Mouse (Mus musculus) CH12.LX (cell line): ENCODE data around the gene Lipo3. TPM values are rescaled to one million over a fixed set of nuclear protein-coding genes. Genes with fewer than 3 reads are reported as not detected.
"Not testable (repeated sequence)": the region's sequence is repeated elsewhere in the genome, so short reads cannot be mapped to it uniquely, and the experiment has no call there.

Experiments
- DNase-seq: peaks from one replicate; pipeline ENCODE4 v3.0.0-alpha.2; 2013; ENCODE audit errors: extremely low read depth
- H3K27ac ChIP-seq: 2 replicates; pipeline ENCODE4 v1.5.1; 2012; ENCODE audit warnings: low read depth, mild to moderate bottlenecking, control low read depth, moderate library complexity; ENCODE audit not compliant: insufficient read depth
- H3K27me3 ChIP-seq: replicated peaks from 2 replicates; pipeline ENCODE3; 2012; ENCODE audit warnings: inconsistent platforms
- H3K36me3 ChIP-seq, 2 experiments: replicated peaks in 1 of 2; 2 replicates each; pipeline versions ENCODE3 to v1.6.1; 2012; ENCODE audit warnings: inconsistent platforms in 1 of 2, low read length in 1 of 2, mild to moderate bottlenecking in 1 of 2, mixed read lengths in 1 of 2, moderate library complexity in 1 of 2; ENCODE audit not compliant: control insufficient read depth in 1 of 2, insufficient read depth in 1 of 2
- H3K4me1 ChIP-seq, 2 experiments: 2 replicates each; pipeline ENCODE4 v1.6.1; 2012; ENCODE audit warnings: inconsistent platforms in 1 of 2, moderate library complexity in 1 of 2; ENCODE audit not compliant: insufficient read depth in 2 of 2, control insufficient read depth in 1 of 2
- H3K4me2 ChIP-seq: 2 replicates; pipeline ENCODE4 v1.6.1; 2012; ENCODE audit warnings: low read depth, mild to moderate bottlenecking, control low read depth; ENCODE audit not compliant: poor library complexity, insufficient read depth, severe bottlenecking
- H3K4me3 ChIP-seq, 3 experiments: fragments of 150-350 bp in 1 of 3; sonication (generic) in 1 of 3; replicated peaks in 1 of 3; 2 replicates each; pipeline versions ENCODE3 to v1.5.1; 2011 to 2012; ENCODE audit warnings: low read depth in 2 of 3, low read length in 2 of 3, mild to moderate bottlenecking in 2 of 3, moderate library complexity in 2 of 3, control low read depth in 1 of 3, improper control_type of control experiment in 1 of 3, inconsistent platforms in 1 of 3, mixed read lengths in 1 of 3; ENCODE audit not compliant: poor library complexity in 1 of 3
- H3K79me2 ChIP-seq: replicated peaks from 2 replicates; pipeline ENCODE4 v1.6.1; 2012; ENCODE audit warnings: mild to moderate bottlenecking, moderate library complexity; ENCODE audit not compliant: control insufficient read depth, poor library complexity, insufficient read depth, severe bottlenecking; ENCODE audit errors: extremely low read depth
- H3K9ac ChIP-seq: 2 replicates; pipeline ENCODE4 v1.6.1; 2012; ENCODE audit warnings: low read depth, mild to moderate bottlenecking, control low read depth, moderate library complexity; ENCODE audit not compliant: insufficient read depth
- H3K9me3 ChIP-seq: replicated peaks from 2 replicates; pipeline ENCODE3; 2012; ENCODE audit warnings: low read length, inconsistent platforms, mixed read lengths
- E2F4 ChIP-seq: IDR thresholded peaks from 2 replicates; pipeline ENCODE4 v1.6.1; 2011; ENCODE audit warnings: low read depth, low read length, improper control_type of control experiment; ENCODE audit not compliant: insufficient replicate concordance
- EP300 ChIP-seq: IDR thresholded peaks from 2 replicates; pipeline ENCODE4 v1.6.1; 2011; ENCODE audit warnings: low read length, improper control_type of control experiment
- GABPA ChIP-seq: IDR thresholded peaks from 2 replicates; pipeline ENCODE4 v1.6.1; 2012; ENCODE audit warnings: low read depth, low read length, improper control_type of control experiment, inconsistent platforms; ENCODE audit not compliant: insufficient replicate concordance
- JUND ChIP-seq: conservative IDR thresholded peaks from 2 replicates; pipeline ENCODE4 v1.6.1; 2011; ENCODE audit warnings: low read depth, low read length, improper control_type of control experiment
- MEF2A ChIP-seq: IDR thresholded peaks from 2 replicates; pipeline ENCODE4 v1.6.1; 2014; ENCODE audit warnings: low read depth, mild to moderate bottlenecking, inconsistent platforms, low read length, improper control_type of control experiment, borderline replicate concordance
- MXI1 ChIP-seq: IDR thresholded peaks from 2 replicates; pipeline ENCODE4 v1.6.1; 2011; ENCODE audit warnings: mild to moderate bottlenecking, low read depth, low read length, improper control_type of control experiment
- POLR2A ChIP-seq: IDR thresholded peaks from 2 replicates; pipeline ENCODE4 v1.6.1; 2011; ENCODE audit warnings: low read depth, mild to moderate bottlenecking, improper control_type of control experiment, low read length
- RAD21 ChIP-seq: IDR thresholded peaks from 2 replicates; pipeline ENCODE4 v1.6.1; 2011; ENCODE audit warnings: low read depth, mild to moderate bottlenecking, low read length, improper control_type of control experiment, moderate library complexity
- TCF12 ChIP-seq: IDR thresholded peaks from 2 replicates; pipeline ENCODE4 v1.6.1; 2014; ENCODE audit warnings: low read depth, mild to moderate bottlenecking, inconsistent platforms, low read length, improper control_type of control experiment
- USF1 ChIP-seq: IDR thresholded peaks from 2 replicates; pipeline ENCODE4 v1.6.1; 2014; ENCODE audit warnings: low read depth, mild to moderate bottlenecking, inconsistent platforms, low read length, improper control_type of control experiment
- ZC3H11A ChIP-seq: IDR thresholded peaks from 2 replicates; pipeline ENCODE4 v1.6.1; 2012; ENCODE audit warnings: low read depth, mild to moderate bottlenecking, inconsistent platforms, low read length, improper control_type of control experiment
- ZMIZ1 ChIP-seq: IDR thresholded peaks from 2 replicates; pipeline ENCODE4 v1.6.1; 2012; ENCODE audit warnings: low read depth, mild to moderate bottlenecking, inconsistent platforms, low read length, improper control_type of control experiment
- dilution Hi-C: fragments of 300-500 bp; cut with MboI; formaldehyde crosslinking; loops from 2 replicates; pipeline ENCODE4 v1.14.3; 2020; ENCODE audit warnings: low sequenced_read_pairs; ENCODE audit not compliant: extremely low pct_unique_long_range_greater_than_20kb, extremely low pct_ligation_motif_present
- in situ Hi-C: fragments of 300-500 bp; cut with MboI; formaldehyde crosslinking; loops from 3 replicates; pipeline ENCODE4 v1.14.3; 2019; ENCODE audit warnings: low sequenced_read_pairs, low pct_ligation_motif_present, low pct_unique_long_range_greater_than_20kb, mixed read lengths
- polyA plus RNA-seq: library from polyadenylated mRNA; unstranded; fragments of >175 nt; gene quantifications from 2 replicates; pipeline ENCODE4 v1.2.1, GENCODE M21; 2012; ENCODE audit warnings: low read depth; ENCODE audit not compliant: insufficient read length
- total RNA-seq, 2 experiments: library from RNA; depleted of rRNA; stranded (reverse); fragments of 300-350 nt in 1 of 2; fragments of >200 nt in 1 of 2; gene quantifications; 2 replicates each; pipeline ENCODE4 v1.2.3; 2012 to 2014

Gene Lipo3
- total RNA-seq (2012; rRNA removed) (9.0 and 9.7 TPM in 2 replicates), total RNA-seq (2014; rRNA removed) (42.0 and 44.6 TPM in 2 replicates), polyA plus RNA-seq (16.4 and 18.5 TPM in 2 replicates)

DNA sequence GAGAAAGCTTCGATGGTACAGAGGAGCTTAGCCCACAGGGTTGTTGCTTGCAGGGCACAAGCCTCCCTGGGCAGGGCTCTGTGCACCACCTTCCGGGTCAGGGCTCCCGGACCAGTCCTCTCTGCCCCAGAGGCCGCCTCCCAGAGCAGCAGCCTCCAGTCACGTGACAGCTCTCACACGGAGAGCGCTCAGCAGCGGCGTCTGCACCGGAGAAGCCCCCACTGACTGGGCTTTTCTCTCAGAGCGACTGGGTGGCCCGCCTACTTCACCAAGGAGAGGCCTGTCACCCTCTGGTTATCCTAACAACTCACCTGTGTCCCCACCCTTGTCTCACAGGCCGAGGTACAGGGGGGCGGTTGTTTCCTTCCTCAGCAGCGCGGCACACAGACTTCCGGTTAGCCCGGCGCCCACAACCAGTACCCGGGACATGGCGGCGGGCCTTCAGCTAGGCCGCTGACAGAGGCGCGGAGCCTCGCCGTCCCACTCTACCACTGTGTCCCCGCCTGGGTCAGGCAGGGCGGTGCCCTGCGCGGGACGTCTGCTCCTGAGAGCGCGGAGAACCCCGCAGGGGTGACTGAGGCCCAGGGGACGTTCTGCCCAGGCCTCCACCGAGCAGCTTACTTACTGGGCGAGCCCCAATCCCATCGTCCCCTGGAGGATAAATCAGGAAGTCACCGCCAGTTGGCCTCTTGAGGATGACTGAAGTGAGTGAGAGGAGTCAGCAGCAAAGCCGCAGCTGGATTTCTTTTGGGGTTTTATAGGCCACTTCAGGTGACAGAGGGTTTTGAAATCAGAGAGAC is at the start of gene Lipo3:
Gene Lipo3 (minus strand): TSS at position 665 of the 800 bp plus-strand sequence.
- H3K9me3 ChIP-seq, H3K27ac ChIP-seq, DNase-seq, H3K4me2 ChIP-seq, H3K79me2 ChIP-seq, H3K4me1 ChIP-seq, dilution Hi-C loops, H3K27me3 ChIP-seq, H3K9ac ChIP-seq, H3K4me3 ChIP-seq, H3K36me3 ChIP-seq, in situ Hi-C loops: not testable (repeated sequence)

DNA sequence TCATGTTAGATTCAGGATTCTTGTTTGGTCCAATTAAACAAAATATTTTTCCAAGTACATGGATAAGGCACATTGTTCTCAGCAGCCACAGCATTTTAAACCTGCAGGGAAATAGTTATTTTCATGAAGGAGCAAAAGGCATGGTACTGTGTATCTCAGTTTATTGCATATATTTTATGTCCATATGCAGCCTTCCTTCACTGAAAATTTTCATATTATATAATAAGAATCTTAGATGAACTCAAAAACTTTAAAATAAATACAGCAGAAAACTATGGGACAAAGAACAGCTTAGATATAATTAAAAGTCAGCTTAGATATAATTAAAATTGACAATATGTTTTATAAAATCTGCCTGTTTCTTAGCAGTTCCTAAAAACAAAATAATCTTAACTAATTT is 25.6 kb upstream of the Lipo3 start, which contains the start of gene Lipo1:
Gene Lipo1 (minus strand): TSS at position 101 of the 400 bp plus-strand sequence.
- in situ Hi-C loops, H3K27ac ChIP-seq, H3K79me2 ChIP-seq, H3K4me1 ChIP-seq, H3K27me3 ChIP-seq, H3K4me2 ChIP-seq, H3K9me3 ChIP-seq, dilution Hi-C loops, H3K9ac ChIP-seq, H3K36me3 ChIP-seq, DNase-seq, H3K4me3 ChIP-seq: not testable (repeated sequence)

DNA sequence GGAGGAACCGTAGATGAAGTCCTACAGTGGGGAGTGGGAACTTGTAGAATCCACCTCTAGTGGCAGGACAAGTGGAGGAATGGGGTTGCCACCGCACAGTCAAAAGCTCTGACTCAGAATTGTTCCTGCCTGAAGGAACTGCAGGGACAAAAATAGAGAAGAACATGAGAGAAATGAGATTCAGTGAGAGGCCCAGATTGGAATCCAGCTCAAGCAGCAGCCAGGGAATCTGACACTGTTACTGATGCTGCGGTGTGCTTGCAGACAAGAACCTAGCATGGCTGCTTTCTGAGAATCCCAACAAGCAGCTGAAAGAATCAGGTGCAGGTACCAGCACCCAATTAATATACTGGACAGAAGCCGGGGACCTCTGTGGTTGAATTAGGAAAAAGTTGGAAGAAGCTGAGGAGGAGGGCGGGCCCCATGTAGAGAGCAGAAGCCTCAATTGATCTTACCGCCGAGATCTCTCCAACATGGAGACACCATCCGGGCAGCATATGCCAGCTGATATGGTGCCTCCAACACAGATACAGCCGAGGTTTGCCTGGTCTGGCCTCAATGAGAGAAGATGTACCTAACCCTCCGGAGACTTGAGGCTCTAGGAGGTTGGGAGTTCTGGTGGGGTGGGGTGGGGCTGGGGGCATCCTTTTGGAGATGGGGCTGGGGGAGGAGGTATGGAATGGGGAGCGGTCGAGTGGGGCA is 25.0 kb upstream of the Lipo3 start:
- H3K4me3 ChIP-seq: no peak overlapping the region
- H3K9ac ChIP-seq: no peak overlapping the region
- no peaks in the 10 kb centered on the region for H3K27me3 ChIP-seq
- dilution Hi-C loops (no loop called here), in situ Hi-C loops (no loop called here)
- H3K36me3 ChIP-seq: no peaks in the 10 kb centered on the region
- DNase-seq: no peak
- H3K4me2 ChIP-seq: no peak overlapping the region
- H3K79me2 ChIP-seq: no peaks in the 10 kb centered on the region
- TF ChIP-seq MEF2A (no peak), TCF12 (no peak), MXI1 (no peak), E2F4 (no peak), RAD21 (no peak), USF1 (no peak), ZMIZ1 (no peak), JUND (no peak), EP300 (no peak), POLR2A (no peak), ZC3H11A (no peak), GABPA (no peak)
- H3K9me3 ChIP-seq: no peaks in the 10 kb centered on the region
- no peak overlapping the region for H3K27ac ChIP-seq
- H3K4me1 ChIP-seq: no peaks in the 10 kb centered on the region

DNA sequence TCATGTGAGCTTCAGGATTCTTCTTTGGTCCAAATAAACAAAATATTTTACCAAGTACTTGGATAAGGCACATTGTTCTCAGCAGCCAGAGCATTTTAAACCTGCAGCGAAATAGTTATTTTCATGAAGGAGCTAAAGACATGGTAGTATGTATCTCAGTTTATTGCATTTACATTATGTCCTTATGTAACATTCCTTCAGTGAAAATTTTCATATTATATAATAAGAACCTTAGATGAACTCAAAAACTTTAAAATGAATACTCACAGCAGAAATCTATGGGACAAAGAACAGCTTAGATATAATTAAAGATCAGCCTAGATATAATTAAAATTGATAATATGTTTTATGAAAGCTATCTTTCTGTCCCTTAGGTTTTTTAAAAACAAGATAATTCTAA is 10.5 kb downstream of the Lipo3 start, which contains the start of gene Lipo2:
Gene Lipo2 (minus strand): TSS at position 101 of the 400 bp plus-strand sequence.
- H3K4me1 ChIP-seq, H3K27me3 ChIP-seq, H3K4me2 ChIP-seq, H3K9me3 ChIP-seq, in situ Hi-C loops, H3K9ac ChIP-seq, dilution Hi-C loops, H3K36me3 ChIP-seq, H3K27ac ChIP-seq, DNase-seq, H3K79me2 ChIP-seq, H3K4me3 ChIP-seq: not testable (repeated sequence)
